Mouse (Mus musculus): ENCODE data around the gene Rnf34.

DNA sequence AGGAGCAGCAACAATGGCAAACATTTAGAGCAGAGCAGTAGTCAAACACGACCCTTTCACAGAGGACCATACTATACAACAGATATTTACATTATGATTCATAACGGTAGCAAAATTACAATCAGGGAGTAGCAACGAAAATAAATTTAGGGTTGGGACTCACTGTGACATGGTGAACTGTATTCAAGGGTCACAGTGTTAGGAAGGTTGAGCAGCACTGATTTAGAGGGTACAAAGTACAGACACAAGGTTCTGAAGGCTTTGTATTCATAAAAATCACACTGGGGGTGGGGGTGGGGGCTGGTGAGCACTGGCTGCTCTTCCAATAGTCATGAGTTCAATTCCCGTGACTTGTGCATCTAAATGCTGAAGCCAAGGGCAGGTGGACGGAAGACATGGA, 70.7 kb downstream of the Rnf34 start:
- TF ChIP-seq CTCF (conservative IDR thresholded peaks at IDR 0.05 in 1 of 2, IDR thresholded peaks at IDR 0.05 in 1 of 2; ENCODE audit: low read depth in 2 of 2, low read length in 2 of 2) (no peak), MAFK (IDR thresholded peaks at IDR 0.05; ENCODE audit: insufficient replicate concordance, low read length) (no peak), EP300 (IDR thresholded peaks at IDR 0.05; ENCODE audit: low read length) (no peak), ZNF384 (IDR thresholded peaks at IDR 0.05; ENCODE audit: low read depth, low read length) (no peak), RCOR1 (conservative IDR thresholded peaks at IDR 0.05; ENCODE audit: low read depth, low read length) (no peak), TBP (conservative IDR thresholded peaks at IDR 0.05; ENCODE audit: low read depth, low read length) (no peak), ETS1 (conservative IDR thresholded peaks at IDR 0.05; ENCODE audit: low read depth, low read length) (no peak), PAX5 (IDR thresholded peaks at IDR 0.05; ENCODE audit: low read length) (no peak), ZKSCAN1 (IDR thresholded peaks at IDR 0.05; ENCODE audit: borderline replicate concordance, low read depth, low read length) (no peak), POLR2A (IDR thresholded peaks at IDR 0.05; ENCODE audit: low read depth, low read length) (no peak), NRF1 (IDR thresholded peaks at IDR 0.05; ENCODE audit: low read depth, low read length) (no peak), MXI1 (IDR thresholded peaks at IDR 0.05; ENCODE audit: low read depth, low read length) (no peak), USF1 (IDR thresholded peaks at IDR 0.05; ENCODE audit: low read depth, low read length) (no peak)
